In the genomic region with DNA sequence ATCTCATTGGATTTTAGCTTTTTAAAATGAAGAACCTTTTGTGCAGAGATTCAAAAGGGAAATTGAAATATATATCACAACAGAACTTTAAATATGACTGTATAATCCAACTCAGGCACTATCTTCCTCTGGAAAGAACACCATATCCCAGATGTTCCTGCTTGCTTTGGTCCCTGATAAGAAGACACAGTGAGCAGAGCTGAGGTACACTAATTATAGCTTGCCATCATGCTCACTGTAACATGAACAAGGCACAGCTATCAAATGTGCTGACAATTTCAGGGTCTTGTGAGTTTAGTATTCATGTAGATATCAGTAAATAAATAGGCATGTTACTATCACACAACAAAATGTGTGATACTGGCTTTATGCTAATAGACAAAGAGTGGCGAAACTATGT, we compare ENCODE assay signal across 34 mouse cellular contexts.
"Had no signal": no experiment of that assay in that cellular context is flagged by ENCODE, and none has a peak within 500 bp of the region (broad histone marks: within the 10 kb centered on the region; RNA-seq: fewer than 3 reads in every experiment).

No protein-coding gene starts in this region.

- H3K4me3 ChIP-seq: heart, embryonic 12.5 days; heart, embryonic 13.5 days; heart, embryonic 15.5 days; hindbrain, embryonic 10.5 days; hindbrain, embryonic 12.5 days; hindbrain, embryonic 13.5 days; hindbrain, embryonic 15.5 days; intestine, embryonic 15.5 days; kidney, embryonic 15.5 days; layer of hippocampus, adult 2 months; left cerebral cortex, adult 2 months had no signal

- H3K27me3 ChIP-seq: heart, embryonic 12.5 days; heart, embryonic 13.5 days; heart, embryonic 15.5 days; hindbrain, embryonic 12.5 days; hindbrain, embryonic 13.5 days; hindbrain, embryonic 15.5 days; intestine, embryonic 15.5 days; kidney, embryonic 15.5 days had no signal

- H3K4me2 ChIP-seq: heart, embryonic 11.5 days; heart, embryonic 12.5 days; heart, embryonic 13.5 days; heart, embryonic 15.5 days; hindbrain, embryonic 12.5 days; hindbrain, embryonic 13.5 days; hindbrain, embryonic 14.5 days; hindbrain, embryonic 15.5 days; intestine, embryonic 15.5 days; kidney, embryonic 15.5 days had no signal

- ATAC-seq: hindbrain, embryonic 16.5 days; hindbrain, postnatal 0 days; inflammation-experienced regulatory T-cells, adult 6 months; intestine, embryonic 15.5 days; intestine, embryonic 16.5 days; intestine, postnatal 0 days had no signal

- H3K9ac ChIP-seq: heart, embryonic 12.5 days; heart, embryonic 13.5 days; heart, embryonic 15.5 days; hindbrain, embryonic 12.5 days; hindbrain, embryonic 13.5 days; hindbrain, embryonic 14.5 days; hindbrain, embryonic 15.5 days; intestine, embryonic 15.5 days; kidney, embryonic 15.5 days had no signal

- H3K4me1 ChIP-seq: heart, embryonic 12.5 days; heart, embryonic 13.5 days; hindbrain, embryonic 12.5 days; hindbrain, embryonic 13.5 days; hindbrain, embryonic 15.5 days; intestine, embryonic 15.5 days; kidney, embryonic 15.5 days had no signal

- H3K9me3 ChIP-seq: heart, embryonic 12.5 days; heart, embryonic 13.5 days; heart, embryonic 15.5 days; hindbrain, embryonic 10.5 days; hindbrain, embryonic 12.5 days; hindbrain, embryonic 13.5 days; hindbrain, embryonic 15.5 days; intestine, embryonic 15.5 days; kidney, embryonic 15.5 days had no signal

- H3K27ac ChIP-seq: heart, embryonic 13.5 days; heart, embryonic 15.5 days; hindbrain, embryonic 10.5 days; hindbrain, embryonic 12.5 days; hindbrain, embryonic 13.5 days; hindbrain, embryonic 14.5 days; hindbrain, embryonic 15.5 days; hindbrain, postnatal 0 days; intestine, embryonic 15.5 days; kidney, embryonic 15.5 days; kidney, postnatal 0 days; layer of hippocampus, adult 2 months; left cerebral cortex, adult 2 months had no signal

- H3K36me3 ChIP-seq: heart, embryonic 12.5 days; heart, embryonic 13.5 days; heart, embryonic 15.5 days; hindbrain, embryonic 10.5 days; hindbrain, embryonic 12.5 days; hindbrain, embryonic 13.5 days; hindbrain, embryonic 15.5 days; intestine, embryonic 15.5 days; kidney, embryonic 15.5 days had no signal

- DNase-seq: heart, postnatal 14 days; heart, postnatal 36 days; heart, postnatal 4 days; kidney, adult 11 months; kidney, adult 18-20 months; kidney, adult 2 months; kidney, adult 8-10 months; kidney, adult 9 months; kidney, postnatal 10 days; kidney, postnatal 14 days; kidney, postnatal 25 days; kidney, postnatal 36 days; kidney, postnatal 4 days; layer of hippocampus, adult 9-11 months; layer of hippocampus, postnatal 36 days had no signal
